Mouse (Mus musculus) lung, postnatal 0 days (tissue): Measurements from ENCODE around the gene Slc6a21.
A peak's percentile ranks its signal among the peaks of the same experiment; 100 is the strongest.

Experiments
- CTCF ChIP-seq: IDR thresholded peaks from 2 replicates; pipeline ENCODE4 v1.5.1; 2016; ENCODE audit warnings: antibody characterized with exemption, mild to moderate bottlenecking
- EP300 ChIP-seq: IDR thresholded peaks from 2 replicates; pipeline ENCODE4 v1.6.1; 2016; ENCODE audit warnings: antibody characterized with exemption, mild to moderate bottlenecking, control low read depth

GRCm38 (mm10) chr7:45331502-45331901 lies 54.2 kb downstream of the Slc6a21 start:
- TF ChIP-seq CTCF (peak; percentile 44), EP300 (no peak)
